Mouse (Mus musculus): ENCODE results near the gene Sowaha.

Sowaha gene

GRCm38 (mm10) chr11:53479783-53480301 lies at the start of gene Sowaha, which contains the start of gene Gm9945:
Gene Sowaha (minus strand): TSS chr11:53480274.
Gene Gm9945 (plus strand): TSS chr11:53480166.
- DNase-seq: peak; percentile 53

GRCm38 (mm10) chr11:53529253-53529557 lies 49.1 kb upstream of the Sowaha start:
- DNase-seq: peak; percentile 79

- no peak for DNase-seq
These were observed 48.6 kb upstream of the Sowaha start for GRCm38 (mm10) chr11:53528397-53529252.

- peak; percentile 81 for DNase-seq
These were observed 45.4 kb upstream of the Sowaha start for GRCm38 (mm10) chr11:53525461-53525860.

- peak; percentile 56 for DNase-seq
These were observed 44.8 kb upstream of the Sowaha start for GRCm38 (mm10) chr11:53524905-53525304.

- no peak for DNase-seq
These were observed 43.7 kb upstream of the Sowaha start for GRCm38 (mm10) chr11:53523545-53524405.

- no peak for DNase-seq
These were observed 42.9 kb upstream of the Sowaha start for GRCm38 (mm10) chr11:53522930-53523329.

- no peak for DNase-seq
These were observed 42.3 kb upstream of the Sowaha start for GRCm38 (mm10) chr11:53522362-53522761.

- DNase-seq: peak; percentile 27
These were observed 41.7 kb upstream of the Sowaha start for GRCm38 (mm10) chr11:53521821-53522131.

GRCm38 (mm10) chr11:53521120-53521820 lies 41.2 kb upstream of the Sowaha start:
- peak; percentile 26 for DNase-seq

GRCm38 (mm10) chr11:53520122-53520978 lies 40.3 kb upstream of the Sowaha start:
- peak; percentile 75 for DNase-seq

GRCm38 (mm10) chr11:53519207-53520121 lies 39.4 kb upstream of the Sowaha start, which contains the start of gene Sept8:
Gene Sept8 (plus strand): TSS chr11:53519257.
- DNase-seq: peak; percentile 69

- DNase-seq: no peak
These were observed 38.7 kb upstream of the Sowaha start for GRCm38 (mm10) chr11:53518759-53519158.

- peak; percentile 40 for DNase-seq
These were observed 36.9 kb upstream of the Sowaha start for GRCm38 (mm10) chr11:53516775-53517627.

- DNase-seq: no peak
These were observed 30.3 kb upstream of the Sowaha start for GRCm38 (mm10) chr11:53510351-53510750.

GRCm38 (mm10) chr11:53508591-53508990 lies 28.5 kb upstream of the Sowaha start:
- no peak for DNase-seq

GRCm38 (mm10) chr11:53508152-53508551 lies 28.1 kb upstream of the Sowaha start:
- peak; percentile 77 for DNase-seq

- no peak for DNase-seq
These were observed 27.2 kb upstream of the Sowaha start for GRCm38 (mm10) chr11:53507098-53507805.

GRCm38 (mm10) chr11:53505026-53505663 lies 25.1 kb upstream of the Sowaha start:
- no peak for DNase-seq

Data from lung, postnatal 36 days (tissue).